Comparison of ENCODE assay signal across 21 mouse cellular contexts in the genomic region with DNA sequence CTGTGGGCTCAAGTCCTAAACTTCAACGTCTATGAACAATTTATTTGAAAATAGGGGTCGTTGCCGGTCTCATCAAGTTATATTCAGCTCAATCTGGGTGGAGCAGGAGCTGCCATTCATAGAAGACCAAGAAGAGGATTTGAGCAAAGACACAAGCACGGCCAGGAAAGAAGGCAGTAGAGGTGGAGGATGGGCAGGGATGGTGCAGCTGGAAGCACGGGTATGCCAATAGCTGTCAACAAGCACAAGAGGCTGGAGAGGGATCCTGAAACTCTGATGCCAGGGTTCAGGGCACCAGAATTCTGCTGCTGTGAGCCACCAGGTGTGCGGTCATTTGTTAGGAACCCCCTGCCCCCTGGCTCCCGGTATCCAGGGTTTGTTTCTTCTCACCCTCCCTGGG. TPM values are rescaled to one million over a fixed set of nuclear protein-coding genes. Genes with fewer than 3 reads are reported as not detected.
DNase-seq lines count a peak whose midpoint lies in the region; ATAC-seq and TF ChIP-seq lines count a peak whose summit lies in the region.
"Had no signal": no experiment of that assay in that cellular context is flagged by ENCODE, and none has a peak within 500 bp of the region (broad histone marks: within the 10 kb centered on the region; RNA-seq: fewer than 3 reads in every experiment).

No protein-coding gene starts in this region.

- peak; percentile 32; the same call in 1 of the 2 replicates for ATAC-seq in hindbrain, postnatal 0 days
- ATAC-seq: forebrain, embryonic 14.5 days; forebrain, embryonic 16.5 days had no signal

- H3K9me3 ChIP-seq in hindbrain, postnatal 0 days (ENCODE audit: low read length): no peaks in the 10 kb centered on the region
- no peaks in the 10 kb centered on the region for H3K9me3 ChIP-seq in hindbrain, embryonic 10.5 days
- H3K9me3 ChIP-seq: embryonic facial prominence, embryonic 13.5 days; embryonic facial prominence, embryonic 15.5 days; forebrain, embryonic 10.5 days; forebrain, embryonic 12.5 days had no signal

- no peak overlapping the region for H3K4me3 ChIP-seq in cerebellum, adult 2 months (replicated peaks; ENCODE audit: insufficient read depth, low read depth, low read length)
- no peak overlapping the region for H3K4me3 ChIP-seq in hindbrain, postnatal 0 days (ENCODE audit: low read length)
- H3K4me3 ChIP-seq in hindbrain, embryonic 10.5 days: no peak overlapping the region
- H3K4me3 ChIP-seq: embryonic facial prominence, embryonic 13.5 days; embryonic facial prominence, embryonic 15.5 days; erythroblast, embryonic 14.5 days; forebrain, embryonic 10.5 days; forebrain, embryonic 12.5 days had no signal

- 46% methylated on average over 7 of the region's 7 CpGs for WGBS in cerebellum, adult 2 months
- 84% methylated on average over 7 of the region's 7 CpGs for WGBS in hindbrain, postnatal 0 days
- 88% methylated on average over 7 of the region's 7 CpGs for WGBS in hindbrain, embryonic 10.5 days

- DNase-seq in cerebellum, postnatal 14 days: peak; percentile 22 to 31
- no peak for DNase-seq in cerebellum, adult 2 months
- peak; percentile 9 for DNase-seq in gastrocnemius, postnatal 14 days
- DNase-seq in gastrocnemius, adult 18-20 months (ENCODE audit: low spot score): no peak
- DNase-seq in hindbrain, postnatal 0 days (ENCODE audit: low spot score): no peak
- no peak for DNase-seq in hindbrain, embryonic 10.5 days (ENCODE audit: low spot score)
- DNase-seq: adrenal gland, adult 2 months; adrenal gland, postnatal 10 days; adrenal gland, postnatal 25 days; cerebellum, adult 11 months; cerebellum, adult 8-10 months; cerebellum, adult 9-11 months; cerebellum, postnatal 36 days; embryo, embryonic 11 days had no signal

- H3K9ac ChIP-seq in hindbrain, postnatal 0 days (replicated peaks; ENCODE audit: low read length): no peak overlapping the region
- H3K9ac ChIP-seq: embryonic facial prominence, embryonic 13.5 days; embryonic facial prominence, embryonic 15.5 days; forebrain, embryonic 12.5 days had no signal

- H3K36me3 ChIP-seq in hindbrain, postnatal 0 days (ENCODE audit: insufficient read depth, low read length): no peaks in the 10 kb centered on the region
- no peaks in the 10 kb centered on the region for H3K36me3 ChIP-seq in hindbrain, embryonic 10.5 days
- H3K36me3 ChIP-seq: embryonic facial prominence, embryonic 13.5 days; embryonic facial prominence, embryonic 15.5 days; forebrain, embryonic 10.5 days; forebrain, embryonic 12.5 days had no signal

- intact Hi-C loops in gastrocnemius, postnatal 14 days (cut with DNase I; ENCODE audit: low total_unique reads): no loop called here

- no peaks in the 10 kb centered on the region for H3K4me1 ChIP-seq in cerebellum, adult 2 months (ENCODE audit: control insufficient read depth, insufficient read depth, low read length)
- H3K4me1 ChIP-seq in hindbrain, postnatal 0 days (ENCODE audit: insufficient read depth, low read length): no peaks in the 10 kb centered on the region
- peaks cover 8% of the 10 kb centered on the region for H3K4me1 ChIP-seq in hindbrain, embryonic 10.5 days (replicated peaks)
- H3K4me1 ChIP-seq: embryonic facial prominence, embryonic 13.5 days; embryonic facial prominence, embryonic 15.5 days had no signal

- no peaks in the 10 kb centered on the region for H3K27me3 ChIP-seq in cerebellum, adult 2 months (ENCODE audit: control insufficient read depth, insufficient read depth, low read length)
- H3K27me3 ChIP-seq in hindbrain, postnatal 0 days (ENCODE audit: insufficient read depth, low read length): no peaks in the 10 kb centered on the region
- no peaks in the 10 kb centered on the region for H3K27me3 ChIP-seq in hindbrain, embryonic 10.5 days (ENCODE audit: insufficient read depth, poor library complexity, severe bottlenecking)
- H3K27me3 ChIP-seq: embryonic facial prominence, embryonic 13.5 days; embryonic facial prominence, embryonic 15.5 days had no signal

- H3K4me2 ChIP-seq in hindbrain, postnatal 0 days (ENCODE audit: low read depth, low read length): no peak overlapping the region
- H3K4me2 ChIP-seq: embryonic facial prominence, embryonic 13.5 days; embryonic facial prominence, embryonic 15.5 days; forebrain, embryonic 12.5 days had no signal

- no peak overlapping the region for H3K27ac ChIP-seq in cerebellum, adult 2 months (ENCODE audit: insufficient read depth, low read length)
- no peak overlapping the region for H3K27ac ChIP-seq in hindbrain, postnatal 0 days
- H3K27ac ChIP-seq in hindbrain, embryonic 10.5 days: no peak overlapping the region
- H3K27ac ChIP-seq: embryonic facial prominence, embryonic 13.5 days; embryonic facial prominence, embryonic 15.5 days; forebrain, embryonic 10.5 days; forebrain, embryonic 12.5 days had no signal

- no peak for TF ChIP-seq CTCF in cerebellum, adult 2 months (IDR thresholded peaks at IDR 0.05; ENCODE audit: borderline replicate concordance, insufficient read depth, low read depth, low read length)
- no peak for TF ChIP-seq CTCF in hindbrain, postnatal 0 days (IDR thresholded peaks at IDR 0.05; ENCODE audit: low read depth)

- no peak for TF ChIP-seq POLR2A in cerebellum, adult 2 months (IDR thresholded peaks at IDR 0.05; ENCODE audit: borderline replicate concordance, insufficient read depth, low read length)

RNA-seq across cellular contexts. Expression of gene Tnik, which starts 43.5 kb away (rescaled TPM):
- 72.0 and 77.3 TPM in 2 replicates for polyA plus RNA-seq in cerebellum, adult 2 months (2012; rRNA removed)
- total RNA-seq in gastrocnemius, postnatal 14 days (2021): 10 to 100 TPM; 52.7 to 55.8 TPM
- 10 to 100 TPM; 31.1 to 31.7 TPM for total RNA-seq in gastrocnemius, adult 18-20 months (2021)
- 98.1 and 105 TPM in 2 replicates for total RNA-seq in hindbrain, postnatal 0 days (2014; rRNA removed)
- polyA plus RNA-seq in hindbrain, postnatal 0 days (2015; fragmentation: Nextera tagmentation; extraction: Ambion mirVana): 61.7 and 63.2 TPM in 2 replicates
- polyA plus RNA-seq in hindbrain, embryonic 10.5 days (2016; fragmentation: Nextera tagmentation; extraction: Ambion mirVana): 14.2 and 16.3 TPM in 2 replicates
- polyA plus RNA-seq: erythroblast, embryonic 14.5 days had no signal

Comparison
In these comparisons a context has a peak if more than half of its experiments do, and no peak if none do; other contexts are left out.
1. DNase-seq: peak in cerebellum, postnatal 14 days (2 of 2) and gastrocnemius, postnatal 14 days (single experiment); none in cerebellum, adult 2 months (0 of 2), gastrocnemius, adult 18-20 months (single experiment), hindbrain, postnatal 0 days (single experiment) and hindbrain, embryonic 10.5 days (single experiment).